Mouse (Mus musculus) kidney, embryonic 16.5 days (tissue): ENCODE results near the gene Lrwd1. TPM values are rescaled to one million over a fixed set of nuclear protein-coding genes. Genes with fewer than 3 reads are reported as not detected.

ENCODE experiments used
- ATAC-seq: fragments of 200-750 bp; cut with Nextera tagmentation; 2 replicates; pipeline ENCODE4 v1.8.0; 2017; ENCODE audit warnings: moderate TSS enrichment; ENCODE audit not compliant: low FRiP score, low TSS enrichment
- H3K27ac ChIP-seq: fragments of 300-500 bp; sonication (generic); 2 replicates; pipeline ENCODE4 v1.5.1; 2014; ENCODE audit warnings: low read length
- H3K27me3 ChIP-seq: fragments of 300-500 bp; sonication (generic); 2 replicates; pipeline ENCODE4 v1.6.1; 2014; ENCODE audit warnings: low read length, control low read depth, mixed read lengths; ENCODE audit not compliant: insufficient read depth
- H3K36me3 ChIP-seq: fragments of 300-500 bp; sonication (generic); 2 replicates; pipeline ENCODE4 v1.6.1; 2014; ENCODE audit warnings: low read length, control low read depth, mixed read lengths; ENCODE audit not compliant: insufficient read depth
- H3K4me1 ChIP-seq: fragments of 300-500 bp; sonication (generic); 2 replicates; pipeline ENCODE4 v1.6.1; 2014; ENCODE audit warnings: low read length, control low read depth, mixed read lengths; ENCODE audit not compliant: insufficient read depth
- H3K4me2 ChIP-seq: fragments of 300-500 bp; sonication (generic); replicated peaks from 2 replicates; pipeline ENCODE4 v1.6.1; 2014; ENCODE audit warnings: low read depth, low read length
- H3K4me3 ChIP-seq: fragments of 300-500 bp; sonication (generic); 2 replicates; pipeline ENCODE4 v1.5.1; 2014; ENCODE audit warnings: mild to moderate bottlenecking, low read length
- H3K9ac ChIP-seq: fragments of 300-500 bp; sonication (generic); replicated peaks from 2 replicates; pipeline ENCODE4 v1.6.1; 2014; ENCODE audit warnings: low read length
- H3K9me3 ChIP-seq: fragments of 300-500 bp; sonication (generic); 2 replicates; pipeline ENCODE4 v1.6.1; 2016; ENCODE audit warnings: low read length, control low read depth
- WGBS: fragments of 180-500 bp; shearing (Covaris S2); extraction: QIAGEN DNeasy Blood & Tissue Kit; methylation state at CpG from one replicate; pipeline ENCODE4 v1.1.7; 2014; 5-methylcytosine and 5-hydroxymethylcytosine counted together
- polyA plus RNA-seq: library from polyadenylated mRNA; unstranded; fragments of >200 nt; fragmentation: Nextera tagmentation; extraction: Ambion mirVana; gene quantifications from 2 replicates; pipeline ENCODE4 v1.2.1, GENCODE M21; 2015

The Lrwd1 gene
- polyA plus RNA-seq, 1 experiment from 2014 or later = 40.2 TPM

GRCm38 (mm10) chr5:136098536-136098935 lies 37.3 kb downstream of the Lrwd1 start:
- Histone ChIP-seq H3K27ac (no peak overlapping the region), H3K4me1 (0 out of 2 replicates have a peak, but pooled peaks cover 4% of the 10 kb centered on the region), H3K27me3 (no peaks in the 10 kb centered on the region), H3K4me2 (no peak overlapping the region), H3K36me3 (no peaks in the 10 kb centered on the region), H3K9me3 (no peaks in the 10 kb centered on the region), H3K4me3 (no peak overlapping the region), H3K9ac (no peak overlapping the region)
- no peak for ATAC-seq
- WGBS = 72% methylated on average over 10 of the region's 10 CpGs

DNA sequence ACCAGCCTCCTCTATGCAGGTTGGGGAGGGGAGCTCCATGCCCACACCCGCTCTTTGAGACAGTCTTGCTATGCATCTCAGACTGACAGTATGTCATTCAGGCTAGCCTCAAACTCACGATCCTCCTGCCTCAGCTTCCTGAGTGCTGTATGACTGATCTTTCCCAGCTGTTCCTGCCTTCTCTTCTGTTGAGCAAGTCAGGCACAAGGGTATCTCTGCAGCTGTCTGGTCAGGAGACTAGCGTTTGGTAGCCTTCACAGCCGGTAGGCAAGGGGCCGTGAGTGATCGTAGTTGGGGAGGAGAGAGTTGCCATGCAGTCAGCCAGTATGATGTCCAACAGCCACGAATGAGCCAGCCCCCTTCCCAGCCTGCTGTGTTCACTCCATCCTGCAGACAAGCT lies 40.8 kb downstream of the Lrwd1 start:
- WGBS = 69% methylated on average over 7 of the region's 7 CpGs
- H3K4me3 ChIP-seq = no peak overlapping the region
- H3K4me2 ChIP-seq = no peak overlapping the region
- no peaks in the 10 kb centered on the region for H3K36me3 ChIP-seq
- H3K27me3 ChIP-seq = no peaks in the 10 kb centered on the region
- no peak overlapping the region for H3K27ac ChIP-seq
- H3K4me1 ChIP-seq = no peaks in the 10 kb centered on the region
- ATAC-seq = no peak
- no peaks in the 10 kb centered on the region for H3K9me3 ChIP-seq
- no peak overlapping the region for H3K9ac ChIP-seq

DNA sequence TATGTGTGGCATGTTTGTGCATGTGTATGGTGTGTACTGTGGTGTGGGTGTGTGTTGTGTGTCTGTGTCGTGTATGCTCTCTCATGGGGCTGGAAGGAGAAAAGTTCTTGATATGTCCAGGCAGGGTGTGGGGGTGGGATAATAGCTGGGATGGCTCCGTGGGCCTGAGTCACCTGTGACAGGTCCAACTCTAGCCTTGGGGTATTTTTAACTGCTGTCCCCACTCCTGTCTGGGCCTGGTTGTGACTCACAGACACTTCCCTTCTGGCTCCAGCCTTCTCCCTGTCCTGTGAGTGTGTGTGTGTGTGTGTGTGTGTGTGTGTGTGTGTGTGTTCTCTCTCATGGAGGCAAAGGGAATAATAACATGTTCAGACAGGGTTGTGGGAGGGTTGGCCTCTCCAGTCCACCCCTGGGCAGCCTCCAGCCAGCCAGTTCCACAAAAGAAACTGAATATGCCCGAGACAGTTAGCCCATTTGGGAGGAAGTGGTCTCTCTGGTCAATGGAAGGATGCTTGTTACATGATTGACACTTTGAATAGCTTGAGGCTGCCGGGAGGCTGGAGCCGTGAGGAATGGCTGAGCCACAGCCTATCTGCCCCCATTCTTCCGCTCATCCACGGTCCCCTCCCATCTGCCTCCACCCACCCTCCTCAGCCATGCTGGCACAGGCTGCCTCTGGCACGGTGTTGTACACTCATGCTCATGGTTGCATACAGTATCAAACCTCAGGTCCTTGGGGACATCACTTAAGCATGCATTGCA lies 41.4 kb downstream of the Lrwd1 start:
- 43% methylated on average over 8 of the region's 8 CpGs for WGBS
- H3K27ac ChIP-seq = no peak overlapping the region
- no peaks in the 10 kb centered on the region for H3K36me3 ChIP-seq
- no peak overlapping the region for H3K9ac ChIP-seq
- no peaks in the 10 kb centered on the region for H3K9me3 ChIP-seq
- H3K4me3 ChIP-seq = no peak overlapping the region
- no peak overlapping the region for H3K4me2 ChIP-seq
- H3K27me3 ChIP-seq = no peaks in the 10 kb centered on the region
- ATAC-seq = no peak
- no peaks in the 10 kb centered on the region for H3K4me1 ChIP-seq

- no peak overlapping the region for H3K9ac ChIP-seq
- H3K27me3 ChIP-seq = no peaks in the 10 kb centered on the region
- no peak overlapping the region for H3K4me3 ChIP-seq
- H3K36me3 ChIP-seq = no peaks in the 10 kb centered on the region
- ATAC-seq = no peak
- H3K27ac ChIP-seq = no peak overlapping the region
- H3K4me1 ChIP-seq = peaks cover 7% of the 10 kb centered on the region; the same call in 1 of the 2 replicates
- no peaks in the 10 kb centered on the region for H3K9me3 ChIP-seq
- WGBS = 66% methylated on average over 5 of the region's 5 CpGs
- H3K4me2 ChIP-seq = no peak overlapping the region
These were observed 43.9 kb downstream of the Lrwd1 start for GRCm38 (mm10) chr5:136091927-136092326.

GRCm38 (mm10) chr5:136088821-136089575 lies 46.9 kb downstream of the Lrwd1 start:
- ATAC-seq = no peak
- WGBS = 18% methylated on average over 14 of the region's 14 CpGs

DNA sequence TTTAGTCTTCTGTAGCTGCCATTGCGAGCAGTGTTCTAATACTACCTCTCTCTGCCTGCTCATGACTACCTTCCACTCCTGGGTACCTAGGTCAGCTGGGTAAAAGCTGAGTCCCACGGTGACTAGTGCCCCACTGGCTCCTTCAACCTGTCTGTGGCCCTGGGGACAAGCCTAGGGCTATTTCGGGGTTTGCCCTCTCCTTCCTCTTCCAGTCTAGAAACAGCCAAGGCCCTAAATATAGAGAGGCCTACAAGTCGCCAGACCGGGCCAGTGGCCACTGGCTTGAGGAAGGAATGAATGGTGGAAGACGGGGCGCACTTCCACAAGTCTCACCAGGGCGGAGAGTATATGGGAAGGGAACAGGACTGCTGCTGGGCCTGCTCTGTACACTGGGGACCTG lies 49.6 kb downstream of the Lrwd1 start:
- no peak overlapping the region for H3K27ac ChIP-seq
- no peak for ATAC-seq
- H3K27me3 ChIP-seq = no peaks in the 10 kb centered on the region
- H3K4me1 ChIP-seq = peaks cover 28% of the 10 kb centered on the region
- no peak overlapping the region for H3K9ac ChIP-seq
- no peak overlapping the region for H3K4me3 ChIP-seq
- 88% methylated on average over 8 of the region's 8 CpGs for WGBS
- no peaks in the 10 kb centered on the region for H3K36me3 ChIP-seq
- no peaks in the 10 kb centered on the region for H3K9me3 ChIP-seq
- H3K4me2 ChIP-seq = no peak overlapping the region

More at GRCm38 (mm10) chr5:136088821-136089575, 46.9 kb downstream of the Lrwd1 start:
- Histone ChIP-seq H3K9me3 (no peaks in the 10 kb centered on the region), H3K9ac (no peak overlapping the region), H3K27me3 (no peaks in the 10 kb centered on the region), H3K36me3 (no peaks in the 10 kb centered on the region), H3K4me1 (peaks cover 23% of the 10 kb centered on the region), H3K4me2 (no peak overlapping the region), H3K27ac (no peak overlapping the region), H3K4me3 (no peak overlapping the region)

DNA sequence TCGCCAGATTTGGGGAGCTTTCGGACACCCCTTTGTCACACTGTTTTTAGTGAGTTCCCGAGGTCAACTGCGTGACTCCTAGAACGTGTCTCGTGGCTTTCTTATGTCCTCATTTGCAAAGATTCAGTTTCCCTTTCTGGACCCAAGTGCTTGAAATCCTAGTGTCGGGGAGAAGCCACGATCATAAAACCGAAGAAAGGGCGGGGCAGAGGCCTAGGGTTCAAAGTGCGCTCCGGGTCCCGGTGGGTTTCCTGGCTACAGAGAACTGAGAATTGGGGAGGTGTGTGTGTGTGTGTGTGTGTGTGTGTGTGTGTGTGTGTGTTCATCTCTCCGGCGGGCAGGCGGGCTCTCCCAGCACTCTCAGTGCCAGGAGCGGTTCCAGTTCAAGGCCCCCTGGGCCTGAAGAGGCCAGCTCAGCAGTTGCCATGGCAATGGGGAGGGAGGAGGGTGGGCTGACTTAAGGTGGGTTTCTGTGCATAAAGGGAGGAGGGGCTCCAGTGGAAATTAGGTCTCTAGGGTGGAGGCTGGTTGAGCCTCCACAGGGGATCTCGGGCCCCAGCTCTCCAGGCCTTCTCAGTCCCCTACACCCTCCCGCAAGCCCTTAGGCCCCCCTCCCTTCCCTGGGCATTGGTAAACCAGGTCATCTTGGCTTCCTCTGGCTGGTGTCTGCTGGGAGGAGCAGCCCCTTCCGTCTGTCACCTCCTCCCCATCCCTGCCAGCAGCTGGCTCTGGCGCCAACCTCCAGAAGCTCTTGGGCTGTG lies 50.8 kb downstream of the Lrwd1 start:
- peak; percentile 42 for ATAC-seq
- Histone ChIP-seq H3K4me3 (peak overlapping the region; percentile 59), H3K4me2 (peak overlapping the region; percentile 98), H3K27ac (0 out of 2 replicates have a peak overlapping the region, but pooled peaks have one; percentile 38), H3K4me1 (peaks cover 28% of the 10 kb centered on the region), H3K9ac (peak overlapping the region; percentile 66), H3K27me3 (no peaks in the 10 kb centered on the region), H3K36me3 (no peaks in the 10 kb centered on the region), H3K9me3 (no peaks in the 10 kb centered on the region)
- 8% methylated on average over 21 of the region's 21 CpGs for WGBS

- Histone ChIP-seq H3K36me3 (no peaks in the 10 kb centered on the region), H3K27me3 (no peaks in the 10 kb centered on the region), H3K27ac (0 out of 2 replicates have a peak overlapping the region, but pooled peaks have one; percentile 38), H3K4me2 (peak overlapping the region; percentile 98), H3K4me3 (peak overlapping the region; percentile 59), H3K4me1 (peaks cover 28% of the 10 kb centered on the region), H3K9ac (peak overlapping the region; percentile 66), H3K9me3 (no peaks in the 10 kb centered on the region)
- under 1% methylated on average over 23 of the region's 23 CpGs for whole genome bisulfite sequencing
- ATAC-seq = peak; percentile 24
These were observed 51.6 kb downstream of the Lrwd1 start for GRCm38 (mm10) chr5:136084144-136084881.

DNA sequence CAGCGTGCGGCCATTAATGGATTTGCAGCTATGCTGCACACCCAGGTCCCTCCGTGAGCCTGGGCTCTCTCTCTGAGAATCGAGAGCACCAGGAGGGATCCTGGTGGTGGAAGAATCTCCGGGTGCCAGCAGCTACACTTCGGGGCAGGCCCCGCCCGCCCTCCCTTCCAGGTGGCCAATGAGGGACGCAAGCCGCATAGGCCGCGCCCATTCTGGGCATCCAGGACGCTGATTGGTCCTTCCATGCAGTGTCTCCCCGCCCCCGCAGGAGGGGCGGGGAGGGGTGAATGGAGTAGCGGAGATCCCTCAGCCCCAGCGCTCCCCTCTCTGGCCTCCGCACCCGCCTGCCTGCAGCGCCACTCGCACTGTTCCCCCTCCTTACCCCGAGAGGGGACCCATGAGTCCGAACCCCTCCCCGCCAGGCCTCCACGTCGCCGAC lies 52.2 kb downstream of the Lrwd1 start, which contains the start of gene Rasa4:
Gene Rasa4 (plus strand): TSS at position 248 of the 439 bp plus-strand sequence.
- Histone ChIP-seq H3K9ac (peak within 1 kb of the TSS; percentile 66), H3K4me1 (peaks cover 23% of the 10 kb centered on the region), H3K27me3 (no peaks in the 10 kb centered on the region), H3K27ac (0 out of 2 replicates have a peak within 1 kb of the TSS, but pooled peaks have one; percentile 38), H3K9me3 (no peaks in the 10 kb centered on the region), H3K36me3 (no peaks in the 10 kb centered on the region), H3K4me3 (peak within 1 kb of the TSS; percentile 59), H3K4me2 (peak within 1 kb of the TSS; percentile 98)
- peak; percentile 94 for ATAC-seq
- under 1% methylated on average over 23 of the region's 28 CpGs for WGBS
